Mouse (Mus musculus) MEL (cell line): Measurements from ENCODE around the gene Garnl3. TPM values are rescaled to one million over a fixed set of nuclear protein-coding genes. Genes with fewer than 3 reads are reported as not detected.

Source experiments
- DNase-seq: peaks from one replicate; pipeline ENCODE4 v3.0.0; 2011; ENCODE audit warnings: low read depth, low spot score
- H3K27ac ChIP-seq: 2 replicates; pipeline ENCODE4 v1.5.1; 2012; ENCODE audit warnings: low read depth, mild to moderate bottlenecking, control low read depth, low read length, moderate library complexity; ENCODE audit not compliant: control insufficient read depth
- H3K27me3 ChIP-seq, 2 experiments: fragments of 150-350 bp in 1 of 2; sonication (generic) in 1 of 2; 2 replicates each; pipeline ENCODE4 v1.6.1; 2012; ENCODE audit warnings: low read length in 2 of 2, mild to moderate bottlenecking in 2 of 2, improper control_type of control experiment in 1 of 2, moderate library complexity in 1 of 2; ENCODE audit not compliant: insufficient read depth in 2 of 2, control insufficient read depth in 1 of 2
- H3K36me3 ChIP-seq, 2 experiments: 2 replicates each; pipeline ENCODE4 v1.6.1; 2012 to 2014; ENCODE audit warnings: low read length in 2 of 2, improper control_type of control experiment in 1 of 2, inconsistent platforms in 1 of 2, mild to moderate bottlenecking in 1 of 2; ENCODE audit not compliant: insufficient read depth in 2 of 2, control insufficient read depth in 1 of 2
- H3K4me1 ChIP-seq, 2 experiments: fragments of 150-350 bp in 1 of 2; sonication (generic) in 1 of 2; 2 replicates each; pipeline ENCODE4 v1.6.1; 2012; ENCODE audit warnings: low read length in 2 of 2, improper control_type of control experiment in 1 of 2, mild to moderate bottlenecking in 1 of 2; ENCODE audit not compliant: insufficient read depth in 2 of 2, control insufficient read depth in 1 of 2
- H3K4me3 ChIP-seq, 2 experiments: fragments of 150-350 bp in 1 of 2; sonication (generic) in 1 of 2; 2 replicates each; pipeline ENCODE4 v1.5.1; 2012; ENCODE audit warnings: low read depth in 2 of 2, low read length in 2 of 2, mild to moderate bottlenecking in 2 of 2, moderate library complexity in 2 of 2, control low read depth in 1 of 2, improper control_type of control experiment in 1 of 2; ENCODE audit not compliant: control insufficient read depth in 1 of 2, insufficient read depth in 1 of 2
- H3K79me2 ChIP-seq: 2 replicates; pipeline ENCODE4 v1.6.1; 2012; ENCODE audit warnings: mild to moderate bottlenecking, low read length, moderate library complexity; ENCODE audit not compliant: control insufficient read depth, poor library complexity, insufficient read depth
- H3K9ac ChIP-seq: 2 replicates; pipeline ENCODE4 v1.6.1; 2012; ENCODE audit warnings: low read depth, mild to moderate bottlenecking, control low read depth, low read length, moderate library complexity; ENCODE audit not compliant: control insufficient read depth, poor library complexity, severe bottlenecking
- H3K9me3 ChIP-seq: fragments of 150-350 bp; sonication (generic); replicated peaks from 2 replicates; pipeline ENCODE4 v1.6.1; 2012; ENCODE audit warnings: mild to moderate bottlenecking, low read length, improper control_type of control experiment, moderate library complexity; ENCODE audit not compliant: insufficient read depth
- ELF1 ChIP-seq: IDR thresholded peaks from 2 replicates; pipeline ENCODE4 v1.6.1; 2014; ENCODE audit warnings: low read depth, mild to moderate bottlenecking, inconsistent platforms, low read length, improper control_type of control experiment, moderate library complexity
- ETS1 ChIP-seq: IDR thresholded peaks from 2 replicates; pipeline ENCODE4 v1.6.1; 2012; ENCODE audit warnings: low read depth, mild to moderate bottlenecking, inconsistent platforms, low read length, improper control_type of control experiment, moderate library complexity
- GATA1 ChIP-seq: IDR thresholded peaks from 2 replicates; pipeline ENCODE4 v1.6.1; 2011; ENCODE audit warnings: low read depth, low read length, improper control_type of control experiment
- HCFC1 ChIP-seq: IDR thresholded peaks from 2 replicates; pipeline ENCODE4 v1.6.1; 2012; ENCODE audit warnings: low read depth, mild to moderate bottlenecking, inconsistent platforms, low read length, improper control_type of control experiment, moderate library complexity
- JUND ChIP-seq: IDR thresholded peaks from 2 replicates; pipeline ENCODE4 v1.6.1; 2011; ENCODE audit warnings: low read depth, mild to moderate bottlenecking, improper control_type of control experiment, low read length
- MAFK ChIP-seq: IDR thresholded peaks from 2 replicates; pipeline ENCODE4 v1.6.1; 2011; ENCODE audit warnings: low read depth, mild to moderate bottlenecking, low read length, improper control_type of control experiment, borderline replicate concordance
- MEF2A ChIP-seq: IDR thresholded peaks from 2 replicates; pipeline ENCODE4 v1.6.1; 2014; ENCODE audit warnings: low read depth, mild to moderate bottlenecking, inconsistent platforms, low read length, improper control_type of control experiment; ENCODE audit not compliant: poor library complexity, insufficient replicate concordance, severe bottlenecking; ENCODE audit errors: extremely low read depth
- MYB ChIP-seq: IDR thresholded peaks from 2 replicates; pipeline ENCODE4 v1.6.1; 2011; ENCODE audit warnings: mild to moderate bottlenecking, low read depth, low read length, improper control_type of control experiment
- MYC ChIP-seq: IDR thresholded peaks from 2 replicates; pipeline ENCODE4 v1.6.1; 2011; ENCODE audit warnings: low read depth, mild to moderate bottlenecking, low read length, improper control_type of control experiment, moderate library complexity
- NELFE ChIP-seq: IDR thresholded peaks from 2 replicates; pipeline ENCODE4 v1.6.1; 2011; ENCODE audit warnings: low read depth, low read length, improper control_type of control experiment
- NRF1 ChIP-seq: IDR thresholded peaks from 2 replicates; pipeline ENCODE4 v1.6.1; 2014; ENCODE audit warnings: low read depth, mild to moderate bottlenecking, inconsistent platforms, low read length, improper control_type of control experiment, moderate library complexity; ENCODE audit not compliant: poor library complexity, insufficient read depth, severe bottlenecking
- POLR2AphosphoS2 ChIP-seq: IDR thresholded peaks from 2 replicates; pipeline ENCODE4 v1.6.1; 2011; ENCODE audit warnings: low read length, improper control_type of control experiment
- POLR2AphosphoS5 ChIP-seq: IDR thresholded peaks from 2 replicates; pipeline ENCODE4 v1.6.1; 2012; ENCODE audit warnings: low read depth, borderline replicate concordance, mild to moderate bottlenecking, inconsistent platforms, low read length, moderate library complexity, mixed read lengths
- RCOR1 ChIP-seq: IDR thresholded peaks from 2 replicates; pipeline ENCODE4 v1.6.1; 2012; ENCODE audit warnings: low read depth, mild to moderate bottlenecking, inconsistent platforms, low read length, improper control_type of control experiment
- SMC3 ChIP-seq: IDR thresholded peaks from 2 replicates; pipeline ENCODE4 v1.6.1; 2011; ENCODE audit warnings: low read depth, low read length, improper control_type of control experiment
- USF1 ChIP-seq: IDR thresholded peaks from 2 replicates; pipeline ENCODE4 v1.6.1; 2014; ENCODE audit warnings: low read depth, mild to moderate bottlenecking, inconsistent platforms, low read length, improper control_type of control experiment, moderate library complexity
- USF2 ChIP-seq, 2 experiments: IDR thresholded peaks; 2 replicates each; pipeline ENCODE4 v1.6.1; 2011 to 2012; ENCODE audit warnings: improper control_type of control experiment in 2 of 2, low read length in 2 of 2, borderline replicate concordance in 1 of 2, inconsistent platforms in 1 of 2, low read depth in 1 of 2, mild to moderate bottlenecking in 1 of 2; ENCODE audit not compliant: insufficient read depth in 1 of 2
- ZC3H11A ChIP-seq: IDR thresholded peaks from 2 replicates; pipeline ENCODE4 v1.6.1; 2012; ENCODE audit warnings: low read depth, mild to moderate bottlenecking, inconsistent platforms, low read length, improper control_type of control experiment
- ZKSCAN1 ChIP-seq: IDR thresholded peaks from 2 replicates; pipeline ENCODE4 v1.6.1; 2012; ENCODE audit warnings: low read depth, mild to moderate bottlenecking, inconsistent platforms, low read length, improper control_type of control experiment, moderate library complexity
- ZMIZ1 ChIP-seq: IDR thresholded peaks from 2 replicates; pipeline ENCODE4 v1.6.1; 2012; ENCODE audit warnings: low read depth, mild to moderate bottlenecking, inconsistent platforms, low read length, improper control_type of control experiment, moderate library complexity
- ZNF384 ChIP-seq: IDR thresholded peaks from 2 replicates; pipeline ENCODE4 v1.6.1; 2012; ENCODE audit warnings: low read depth, mild to moderate bottlenecking, inconsistent platforms, low read length, improper control_type of control experiment
- polyA plus RNA-seq, 2 experiments: library from polyadenylated mRNA; stranded (reverse) in 1 of 2; unstranded in 1 of 2; fragments of >175 nt in 1 of 2; fragments of >200 nt in 1 of 2; gene quantifications; 2 replicates each; pipeline versions ENCODE4 v1.2.1 to v1.2.4; 2012; ENCODE audit warnings: low replicate concordance in 2 of 2, low read depth in 1 of 2; ENCODE audit not compliant: insufficient read length in 2 of 2, insufficient read depth in 1 of 2, missing spikeins in 1 of 2
- total RNA-seq: library from RNA; depleted of rRNA; stranded (reverse); fragments of 300-350 nt; gene quantifications from 2 replicates; pipeline ENCODE4 v1.2.3, GENCODE M21; 2012

Gene Garnl3
- total and polyA plus RNA-seq, 3 experiments, result 1.5 to 2.3 TPM; not detected in 1

- H3K4me1 ChIP-seq, result no peaks in the 10 kb centered on the region
- no peaks in the 10 kb centered on the region for H3K36me3 ChIP-seq
- no peaks in the 10 kb centered on the region for H3K9me3 ChIP-seq
- no peaks in the 10 kb centered on the region for H3K27me3 ChIP-seq
- DNase-seq, result no peak
- H3K27ac ChIP-seq, result no peak overlapping the region
- no peak overlapping the region for H3K4me3 ChIP-seq
- H3K79me2 ChIP-seq, result no peaks in the 10 kb centered on the region
- no peak for TF ChIP-seq ZMIZ1
- TF ChIP-seq POLR2AphosphoS2, result no peak
- no peak for TF ChIP-seq ELF1
- no peak for TF ChIP-seq POLR2AphosphoS5
- no peak for TF ChIP-seq HCFC1
- TF ChIP-seq SMC3, result no peak
- TF ChIP-seq USF2 (IDR thresholded peaks at IDR 0.05; ENCODE audit: borderline replicate concordance in 1 of 2, insufficient read depth in 1 of 2, low read depth in 1 of 2, low read length in 2 of 2), result no peak
- no peak overlapping the region for H3K9ac ChIP-seq
These were observed 45.5 kb upstream of the Garnl3 start for GRCm38 (mm10) chr2:33176921-33177320.

GRCm38 (mm10) chr2:33176516-33176915 is 45.1 kb upstream of the Garnl3 start:
- Histone ChIP-seq H3K4me1 (no peaks in the 10 kb centered on the region), H3K27ac (no peak overlapping the region), H3K4me3 (no peak overlapping the region), H3K9me3 (no peaks in the 10 kb centered on the region), H3K27me3 (no peaks in the 10 kb centered on the region), H3K36me3 (no peaks in the 10 kb centered on the region), H3K79me2 (no peaks in the 10 kb centered on the region), H3K9ac (no peak overlapping the region)
- DNase-seq, result no peak
- TF ChIP-seq USF1 (no peak), GATA1 (no peak)

- H3K36me3 ChIP-seq, result no peaks in the 10 kb centered on the region
- TF ChIP-seq ZNF384, result no peak
- no peak for TF ChIP-seq POLR2AphosphoS2
- TF ChIP-seq MYC, result no peak
- TF ChIP-seq JUND, result no peak
- TF ChIP-seq ETS1, result no peak
- TF ChIP-seq ZKSCAN1, result no peak
- TF ChIP-seq ZC3H11A, result no peak
- no peak for TF ChIP-seq MYB
- no peak for TF ChIP-seq HCFC1
- no peak for TF ChIP-seq MAFK
- no peak for TF ChIP-seq RCOR1
- TF ChIP-seq ELF1, result no peak
- no peak for TF ChIP-seq NRF1
- no peak for TF ChIP-seq USF1
- no peak for TF ChIP-seq MEF2A
- no peak for TF ChIP-seq POLR2AphosphoS5
- no peak for TF ChIP-seq NELFE
- no peaks in the 10 kb centered on the region for H3K4me1 ChIP-seq
- no peaks in the 10 kb centered on the region for H3K79me2 ChIP-seq
- H3K27me3 ChIP-seq, result no peaks in the 10 kb centered on the region
- no peak for DNase-seq
- H3K9ac ChIP-seq, result no peak overlapping the region
- H3K4me3 ChIP-seq, result no peak overlapping the region
- no peaks in the 10 kb centered on the region for H3K9me3 ChIP-seq
- H3K27ac ChIP-seq, result no peak overlapping the region
These were observed 42.2 kb upstream of the Garnl3 start for GRCm38 (mm10) chr2:33173686-33174085.
